Mouse (Mus musculus): Measurements from ENCODE around the gene Map4k3. TPM values are rescaled to one million over a fixed set of nuclear protein-coding genes. Genes with fewer than 3 reads are reported as not detected.

The Map4k3 gene
- polyA plus RNA-seq, 1 experiment from 2014 or later = 34.0 TPM

GRCm38 (mm10) chr17:80698191-80698901, 29.9 kb downstream of the Map4k3 start:
- no peaks in the 10 kb centered on the region for H3K9me3 ChIP-seq (ENCODE audit: control insufficient read depth, low read length)
- 64% methylated on average over 12 of the region's 12 CpGs for WGBS
- no peak overlapping the region for H3K9ac ChIP-seq (replicated peaks; ENCODE audit: low read depth, low read length)
- no peak overlapping the region for H3K4me3 ChIP-seq (ENCODE audit: low read depth, low read length)
- peaks cover 11% of the 10 kb centered on the region; the same call in 1 of the 2 replicates for H3K4me1 ChIP-seq (ENCODE audit: control insufficient read depth, insufficient read depth, low read length)
- no peak for ATAC-seq (ENCODE audit: low read depth)
- H3K4me2 ChIP-seq (ENCODE audit: low read depth, low read length) = no peak overlapping the region
- H3K27me3 ChIP-seq (ENCODE audit: control insufficient read depth, insufficient read depth, low read length) = no peaks in the 10 kb centered on the region
- no peaks in the 10 kb centered on the region for H3K36me3 ChIP-seq (ENCODE audit: control insufficient read depth, insufficient read depth, low read length)
- H3K27ac ChIP-seq (ENCODE audit: low read depth, low read length) = no peak overlapping the region

- Histone ChIP-seq H3K9me3 (ENCODE audit: control insufficient read depth, low read length) (no peaks in the 10 kb centered on the region), H3K4me2 (ENCODE audit: low read depth, low read length) (no peak overlapping the region), H3K4me3 (ENCODE audit: low read depth, low read length) (no peak overlapping the region), H3K36me3 (ENCODE audit: control insufficient read depth, insufficient read depth, low read length) (no peaks in the 10 kb centered on the region), H3K27ac (ENCODE audit: low read depth, low read length) (no peak overlapping the region), H3K9ac (replicated peaks; ENCODE audit: low read depth, low read length) (no peak overlapping the region), H3K4me1 (ENCODE audit: control insufficient read depth, insufficient read depth, low read length) (peaks cover 11% of the 10 kb centered on the region; the same call in 1 of the 2 replicates), H3K27me3 (ENCODE audit: control insufficient read depth, insufficient read depth, low read length) (no peaks in the 10 kb centered on the region)
- WGBS = 93% methylated on average over 5 of the region's 5 CpGs
- ATAC-seq (ENCODE audit: low read depth) = 0 out of 2 replicates have a peak, but pooled peaks have one; percentile 22
Measured at GRCm38 (mm10) chr17:80696956-80697355, 31.3 kb downstream of the Map4k3 start.

- H3K36me3 ChIP-seq (ENCODE audit: control insufficient read depth, insufficient read depth, low read length) = no peaks in the 10 kb centered on the region
- 95% methylated on average over 6 of the region's 6 CpGs for WGBS
Measured at GRCm38 (mm10) chr17:80696210-80696609, 32.1 kb downstream of the Map4k3 start.

GRCm38 (mm10) chr17:80693707-80694106, 34.6 kb downstream of the Map4k3 start:
- no peak overlapping the region for H3K4me2 ChIP-seq (ENCODE audit: low read depth, low read length)
- peaks cover 5% of the 10 kb centered on the region; the same call in 1 of the 2 replicates for H3K4me1 ChIP-seq (ENCODE audit: control insufficient read depth, insufficient read depth, low read length)
- H3K9ac ChIP-seq (replicated peaks; ENCODE audit: low read depth, low read length) = no peak overlapping the region
- 67% methylated on average over 7 of the region's 7 CpGs for WGBS
- H3K36me3 ChIP-seq (ENCODE audit: control insufficient read depth, insufficient read depth, low read length) = no peaks in the 10 kb centered on the region
- H3K27ac ChIP-seq (ENCODE audit: low read depth, low read length) = no peak overlapping the region
- H3K27me3 ChIP-seq (ENCODE audit: control insufficient read depth, insufficient read depth, low read length) = no peaks in the 10 kb centered on the region
- H3K4me3 ChIP-seq (ENCODE audit: low read depth, low read length) = no peak overlapping the region
- ATAC-seq (ENCODE audit: low read depth) = no peak
- H3K9me3 ChIP-seq (ENCODE audit: control insufficient read depth, low read length) = no peaks in the 10 kb centered on the region

More at GRCm38 (mm10) chr17:80696210-80696609, 32.1 kb downstream of the Map4k3 start:
- no peak overlapping the region for H3K4me2 ChIP-seq (ENCODE audit: low read depth, low read length)
- H3K27ac ChIP-seq (ENCODE audit: low read depth, low read length) = no peak overlapping the region
- H3K4me1 ChIP-seq (ENCODE audit: control insufficient read depth, insufficient read depth, low read length) = peaks cover 11% of the 10 kb centered on the region; the same call in 1 of the 2 replicates
- H3K9me3 ChIP-seq (ENCODE audit: control insufficient read depth, low read length) = no peaks in the 10 kb centered on the region
- no peak overlapping the region for H3K9ac ChIP-seq (replicated peaks; ENCODE audit: low read depth, low read length)
- H3K27me3 ChIP-seq (ENCODE audit: control insufficient read depth, insufficient read depth, low read length) = no peaks in the 10 kb centered on the region
- no peak for ATAC-seq (ENCODE audit: low read depth)
- H3K4me3 ChIP-seq (ENCODE audit: low read depth, low read length) = no peak overlapping the region

GRCm38 (mm10) chr17:80692183-80692582, 36.1 kb downstream of the Map4k3 start:
- ATAC-seq (ENCODE audit: low read depth) = no peak
- H3K4me3 ChIP-seq (ENCODE audit: low read depth, low read length) = no peak overlapping the region
- 83% methylated on average over 13 of the region's 13 CpGs for WGBS

GRCm38 (mm10) chr17:80688701-80689100, 39.6 kb downstream of the Map4k3 start:
- Histone ChIP-seq H3K4me2 (ENCODE audit: low read depth, low read length) (no peak overlapping the region), H3K27ac (ENCODE audit: low read depth, low read length) (no peak overlapping the region), H3K4me1 (ENCODE audit: control insufficient read depth, insufficient read depth, low read length) (peaks cover 4% of the 10 kb centered on the region; the same call in 1 of the 2 replicates), H3K9me3 (ENCODE audit: control insufficient read depth, low read length) (no peaks in the 10 kb centered on the region), H3K36me3 (ENCODE audit: control insufficient read depth, insufficient read depth, low read length) (no peaks in the 10 kb centered on the region), H3K27me3 (ENCODE audit: control insufficient read depth, insufficient read depth, low read length) (no peaks in the 10 kb centered on the region), H3K4me3 (ENCODE audit: low read depth, low read length) (no peak overlapping the region), H3K9ac (replicated peaks; ENCODE audit: low read depth, low read length) (no peak overlapping the region)
- ATAC-seq (ENCODE audit: low read depth) = no peak
- 80% methylated on average over 11 of the region's 11 CpGs for WGBS

More at GRCm38 (mm10) chr17:80692183-80692582, 36.1 kb downstream of the Map4k3 start:
- Histone ChIP-seq H3K4me2 (ENCODE audit: low read depth, low read length) (no peak overlapping the region), H3K9ac (replicated peaks; ENCODE audit: low read depth, low read length) (no peak overlapping the region), H3K36me3 (ENCODE audit: control insufficient read depth, insufficient read depth, low read length) (no peaks in the 10 kb centered on the region), H3K9me3 (ENCODE audit: control insufficient read depth, low read length) (no peaks in the 10 kb centered on the region), H3K4me1 (ENCODE audit: control insufficient read depth, insufficient read depth, low read length) (no peaks in the 10 kb centered on the region), H3K27ac (ENCODE audit: low read depth, low read length) (no peak overlapping the region), H3K27me3 (ENCODE audit: control insufficient read depth, insufficient read depth, low read length) (no peaks in the 10 kb centered on the region)

- no peak for ATAC-seq (ENCODE audit: low read depth)
Measured at GRCm38 (mm10) chr17:80686066-80686465, 42.2 kb downstream of the Map4k3 start.

GRCm38 (mm10) chr17:80683821-80684576, 44.3 kb downstream of the Map4k3 start:
- Histone ChIP-seq H3K27ac (ENCODE audit: low read depth, low read length) (no peak overlapping the region), H3K4me1 (ENCODE audit: control insufficient read depth, insufficient read depth, low read length) (peaks cover 4% of the 10 kb centered on the region; the same call in 1 of the 2 replicates), H3K4me2 (ENCODE audit: low read depth, low read length) (no peak overlapping the region), H3K9me3 (ENCODE audit: control insufficient read depth, low read length) (no peaks in the 10 kb centered on the region), H3K27me3 (ENCODE audit: control insufficient read depth, insufficient read depth, low read length) (no peaks in the 10 kb centered on the region), H3K9ac (replicated peaks; ENCODE audit: low read depth, low read length) (no peak overlapping the region), H3K36me3 (ENCODE audit: control insufficient read depth, insufficient read depth, low read length) (no peaks in the 10 kb centered on the region), H3K4me3 (ENCODE audit: low read depth, low read length) (no peak overlapping the region)
- no peak for ATAC-seq (ENCODE audit: low read depth)
- WGBS = 53% methylated on average over 6 of the region's 6 CpGs

More at GRCm38 (mm10) chr17:80686066-80686465, 42.2 kb downstream of the Map4k3 start:
- Histone ChIP-seq H3K9me3 (ENCODE audit: control insufficient read depth, low read length) (no peaks in the 10 kb centered on the region), H3K36me3 (ENCODE audit: control insufficient read depth, insufficient read depth, low read length) (no peaks in the 10 kb centered on the region), H3K9ac (replicated peaks; ENCODE audit: low read depth, low read length) (no peak overlapping the region), H3K27me3 (ENCODE audit: control insufficient read depth, insufficient read depth, low read length) (no peaks in the 10 kb centered on the region), H3K4me2 (ENCODE audit: low read depth, low read length) (no peak overlapping the region), H3K4me3 (ENCODE audit: low read depth, low read length) (no peak overlapping the region), H3K27ac (ENCODE audit: low read depth, low read length) (no peak overlapping the region), H3K4me1 (ENCODE audit: control insufficient read depth, insufficient read depth, low read length) (peaks cover 4% of the 10 kb centered on the region; the same call in 1 of the 2 replicates)
- 94% methylated on average over 5 of the region's 5 CpGs for WGBS

- H3K27me3 ChIP-seq (ENCODE audit: control insufficient read depth, insufficient read depth, low read length) = no peaks in the 10 kb centered on the region
- WGBS = 88% methylated on average over 5 of the region's 5 CpGs
- H3K27ac ChIP-seq (ENCODE audit: low read depth, low read length) = no peak overlapping the region
- no peaks in the 10 kb centered on the region for H3K36me3 ChIP-seq (ENCODE audit: control insufficient read depth, insufficient read depth, low read length)
- H3K4me2 ChIP-seq (ENCODE audit: low read depth, low read length) = no peak overlapping the region
- peaks cover 4% of the 10 kb centered on the region; the same call in 1 of the 2 replicates for H3K4me1 ChIP-seq (ENCODE audit: control insufficient read depth, insufficient read depth, low read length)
- H3K4me3 ChIP-seq (ENCODE audit: low read depth, low read length) = no peak overlapping the region
- ATAC-seq (ENCODE audit: low read depth) = no peak
- no peaks in the 10 kb centered on the region for H3K9me3 ChIP-seq (ENCODE audit: control insufficient read depth, low read length)
- no peak overlapping the region for H3K9ac ChIP-seq (replicated peaks; ENCODE audit: low read depth, low read length)
Measured at GRCm38 (mm10) chr17:80683041-80683440, 45.2 kb downstream of the Map4k3 start.

Measured in neural tube, embryonic 14.5 days (tissue).